Comparison of ENCODE assay signal across 8 mouse cellular contexts in genomic region chr2:25262795-25263622, GRCm38 (mm10). TPM values are rescaled to one million over a fixed set of nuclear protein-coding genes. Genes with fewer than 3 reads are reported as not detected.
DNase-seq lines count a peak whose midpoint lies in the region; ATAC-seq and TF ChIP-seq lines count a peak whose summit lies in the region.

No protein-coding gene starts in this region.

- peaks cover 13% of the 10 kb centered on the region for H3K27me3 ChIP-seq in forebrain, embryonic 14.5 days (replicated peaks; ENCODE audit: control insufficient read depth, insufficient read depth, low read length)
- peaks cover 11% of the 10 kb centered on the region for H3K27me3 ChIP-seq in kidney, embryonic 15.5 days
- H3K27me3 ChIP-seq in testis, adult 2 months (ENCODE audit: control insufficient read depth, insufficient read depth, low read length): no peaks in the 10 kb centered on the region

- H3K4me3 ChIP-seq in bone marrow macrophage, adult 2 months (ENCODE audit: insufficient read depth, low read length): peak overlapping the region; percentile 89
- H3K4me3 ChIP-seq in forebrain, embryonic 14.5 days (ENCODE audit: low read depth, low read length): peak overlapping the region; percentile 81
- H3K4me3 ChIP-seq in kidney, embryonic 15.5 days (replicated peaks): peak overlapping the region; percentile 76
- peak overlapping the region; percentile 91 for H3K4me3 ChIP-seq in testis, adult 2 months (ENCODE audit: control insufficient read depth, low read depth, low read length)

- H3K9me3 ChIP-seq in forebrain, embryonic 14.5 days (replicated peaks; ENCODE audit: control insufficient read depth, low read length): no peaks in the 10 kb centered on the region
- H3K9me3 ChIP-seq in kidney, embryonic 15.5 days (replicated peaks): no peaks in the 10 kb centered on the region

- peak overlapping the region; percentile 23 for H3K27ac ChIP-seq in bone marrow macrophage, adult 2 months (ENCODE audit: insufficient read depth, low read depth, low read length)
- no peak overlapping the region; the same call in 1 of the 2 replicates for H3K27ac ChIP-seq in forebrain, embryonic 14.5 days (ENCODE audit: low read depth, low read length)
- peak overlapping the region; percentile 76 for H3K27ac ChIP-seq in kidney, embryonic 15.5 days
- H3K27ac ChIP-seq in testis, adult 2 months (ENCODE audit: control insufficient read depth, insufficient read depth, low read depth, low read length): peak overlapping the region; percentile 51

- H3K36me3 ChIP-seq in forebrain, embryonic 14.5 days (ENCODE audit: control insufficient read depth, insufficient read depth, low read length): no peaks in the 10 kb centered on the region
- no peaks in the 10 kb centered on the region for H3K36me3 ChIP-seq in kidney, embryonic 15.5 days
- no peaks in the 10 kb centered on the region; the same call in 1 of the 2 replicates for H3K36me3 ChIP-seq in testis, adult 2 months (ENCODE audit: control insufficient read depth, insufficient read depth, low read length)

- peak; percentile 82 for DNase-seq in left cerebral cortex, postnatal 4 days
- no peak for DNase-seq in left cerebral cortex, postnatal 25 days (ENCODE audit: low spot score in 2 of 2)
- DNase-seq in forebrain, embryonic 14.5 days (ENCODE audit: low spot score): peak; percentile 45
- no peak for DNase-seq in layer of hippocampus, adult 8-10 months (ENCODE audit: low spot score in 2 of 2)

- H3K4me2 ChIP-seq in forebrain, embryonic 14.5 days (ENCODE audit: low read length): peak overlapping the region; percentile 99
- H3K4me2 ChIP-seq in kidney, embryonic 15.5 days: peak overlapping the region; percentile 97

- no peak for TF ChIP-seq CTCF in bone marrow macrophage, adult 2 months (IDR thresholded peaks at IDR 0.05; ENCODE audit: low read depth, low read length)
- TF ChIP-seq CTCF in testis, adult 2 months (IDR thresholded peaks at IDR 0.05; ENCODE audit: control insufficient read depth, insufficient read depth, insufficient replicate concordance, low read depth, low read length): no peak

- H3K4me1 ChIP-seq in bone marrow macrophage, adult 2 months (ENCODE audit: control insufficient read depth, insufficient read depth, low read length): peaks cover 39% of the 10 kb centered on the region
- peaks cover 41% of the 10 kb centered on the region for H3K4me1 ChIP-seq in forebrain, embryonic 14.5 days (ENCODE audit: control insufficient read depth, insufficient read depth, low read length)
- H3K4me1 ChIP-seq in kidney, embryonic 15.5 days: peaks cover 52% of the 10 kb centered on the region
- H3K4me1 ChIP-seq in testis, adult 2 months (ENCODE audit: control insufficient read depth, insufficient read depth, low read length): peaks cover 24% of the 10 kb centered on the region

- peak; percentile 28; the same call in 1 of the 2 replicates for ATAC-seq in forebrain, embryonic 14.5 days
- ATAC-seq in kidney, embryonic 15.5 days (replicated peaks; ENCODE audit: low FRiP score): peak; percentile 9; the same call in 1 of the 2 replicates
- ATAC-seq in megakaryocyte-erythroid progenitor cell, adult 5-6 weeks (replicated peaks; ENCODE audit: low FRiP score, low TSS enrichment, poor library complexity, severe bottlenecking): 0 out of 2 replicates have a peak, but pooled peaks have one; percentile 9

- TF ChIP-seq POLR2A in bone marrow macrophage, adult 2 months (IDR thresholded peaks at IDR 0.05; ENCODE audit: borderline replicate concordance, low read depth, low read length): no peak
- no peak; the same call in 1 of the 2 replicates for TF ChIP-seq POLR2A in testis, adult 2 months (IDR thresholded peaks at IDR 0.05; ENCODE audit: control insufficient read depth, low read depth, low read length)

- intact Hi-C loops in left cerebral cortex, postnatal 4 days (cut with DNase I): no loop called here
- intact Hi-C loops in left cerebral cortex, postnatal 25 days (cut with DNase I): loop anchor here (1.0 kb wide), 1 partner anchor 8 kb away; no protein-coding TSS in a partner anchor

- H3K9ac ChIP-seq in forebrain, embryonic 14.5 days (ENCODE audit: low read length): peak overlapping the region; percentile 75
- peak overlapping the region; percentile 66 for H3K9ac ChIP-seq in kidney, embryonic 15.5 days

- under 1% methylated on average over 75 of the region's 82 CpGs for WGBS in forebrain, embryonic 14.5 days
- under 1% methylated on average over 82 of the region's 82 CpGs for WGBS in kidney, embryonic 15.5 days

RNA-seq across cellular contexts. Expression of gene Tprn, which starts 0.6 kb away (rescaled TPM):
- total RNA-seq in left cerebral cortex, postnatal 4 days (2021): 10 to 100 TPM; 15.4 to 16.2 TPM
- total RNA-seq in left cerebral cortex, postnatal 25 days (2021): 10 to 100 TPM; 14.4 to 15.5 TPM
- polyA plus RNA-seq in bone marrow macrophage, adult 2 months (2012; ENCODE audit: insufficient read depth, insufficient read length, missing spikeins): 8.8 and 10.2 TPM in 2 replicates
- 6.6 and 9.9 TPM in 2 replicates for polyA plus RNA-seq in forebrain, embryonic 14.5 days (2014; fragmentation: Nextera tagmentation; extraction: Ambion mirVana)
- polyA plus RNA-seq in kidney, embryonic 15.5 days (2015; fragmentation: Nextera tagmentation; extraction: Ambion mirVana): 9.2 and 11.3 TPM in 2 replicates
- 17.5 and 27.4 TPM in 2 replicates for total RNA-seq in megakaryocyte-erythroid progenitor cell, adult 5-6 weeks (2014; fragmentation: Nextera tagmentation)
- 9.8 and 15.0 TPM in 2 replicates for total RNA-seq in megakaryocyte-erythroid progenitor cell, adult 5-6 weeks (2017)
- polyA plus RNA-seq in testis, adult 2 months (2012; rRNA removed): 357 and 363 TPM in 2 replicates
- total RNA-seq in layer of hippocampus, adult 8-10 months (2022): 10 to 100 TPM; 19.9 to 27.8 (median 24.3) TPM

RNA-seq across cellular contexts. Expression of gene Tmem203, which starts 7.8 kb away (rescaled TPM):
- 10 to 100 TPM; 26.4 to 26.8 TPM for total RNA-seq in left cerebral cortex, postnatal 4 days (2021)
- 10 to 100 TPM; 32.8 to 37.3 TPM for total RNA-seq in left cerebral cortex, postnatal 25 days (2021)
- 18.1 and 20.4 TPM in 2 replicates for polyA plus RNA-seq in bone marrow macrophage, adult 2 months (2012; ENCODE audit: insufficient read depth, insufficient read length, missing spikeins)
- 14.7 and 17.4 TPM in 2 replicates for polyA plus RNA-seq in forebrain, embryonic 14.5 days (2014; fragmentation: Nextera tagmentation; extraction: Ambion mirVana)
- 23.4 and 23.6 TPM in 2 replicates for polyA plus RNA-seq in kidney, embryonic 15.5 days (2015; fragmentation: Nextera tagmentation; extraction: Ambion mirVana)
- total RNA-seq in megakaryocyte-erythroid progenitor cell, adult 5-6 weeks (2014; fragmentation: Nextera tagmentation): 14.3 and 19.6 TPM in 2 replicates
- 4.3 and 9.1 TPM in 2 replicates for total RNA-seq in megakaryocyte-erythroid progenitor cell, adult 5-6 weeks (2017)
- polyA plus RNA-seq in testis, adult 2 months (2012; rRNA removed): 63.3 and 69.3 TPM in 2 replicates
- total RNA-seq in layer of hippocampus, adult 8-10 months (2022): 10 to 100 TPM; 27.0 to 44.4 (median 33.9) TPM

RNA-seq across cellular contexts. Expression of gene Ssna1, which starts 9.2 kb away (rescaled TPM):
- total RNA-seq in left cerebral cortex, postnatal 4 days (2021): 10 to 100 TPM; 72.3 to 75.7 TPM
- total RNA-seq in left cerebral cortex, postnatal 25 days (2021): 10 to 100 TPM; 67.2 to 69.6 TPM
- 55.1 and 59.7 TPM in 2 replicates for polyA plus RNA-seq in bone marrow macrophage, adult 2 months (2012; ENCODE audit: insufficient read depth, insufficient read length, missing spikeins)
- 258 and 281 TPM in 2 replicates for polyA plus RNA-seq in forebrain, embryonic 14.5 days (2014; fragmentation: Nextera tagmentation; extraction: Ambion mirVana)
- 204 and 207 TPM in 2 replicates for polyA plus RNA-seq in kidney, embryonic 15.5 days (2015; fragmentation: Nextera tagmentation; extraction: Ambion mirVana)
- total RNA-seq in megakaryocyte-erythroid progenitor cell, adult 5-6 weeks (2014; fragmentation: Nextera tagmentation): 183 and 205 TPM in 2 replicates
- total RNA-seq in megakaryocyte-erythroid progenitor cell, adult 5-6 weeks (2017): 81.8 and 104 TPM in 2 replicates
- polyA plus RNA-seq in testis, adult 2 months (2012; rRNA removed): 54.9 and 64.2 TPM in 2 replicates
- 10 to 100 TPM; 59.0 to 71.0 (median 64.3) TPM for total RNA-seq in layer of hippocampus, adult 8-10 months (2022)

RNA-seq across cellular contexts. Expression of gene Anapc2, which starts 9.3 kb away (rescaled TPM):
- 100 to 1,000 TPM; 108 to 121 TPM for total RNA-seq in left cerebral cortex, postnatal 4 days (2021)
- 10 to 100 TPM; 73.0 to 77.2 TPM for total RNA-seq in left cerebral cortex, postnatal 25 days (2021)
- polyA plus RNA-seq in bone marrow macrophage, adult 2 months (2012; ENCODE audit: insufficient read depth, insufficient read length, missing spikeins): 84.0 and 89.6 TPM in 2 replicates
- polyA plus RNA-seq in forebrain, embryonic 14.5 days (2014; fragmentation: Nextera tagmentation; extraction: Ambion mirVana): 105 and 123 TPM in 2 replicates
- 123 and 129 TPM in 2 replicates for polyA plus RNA-seq in kidney, embryonic 15.5 days (2015; fragmentation: Nextera tagmentation; extraction: Ambion mirVana)
- total RNA-seq in megakaryocyte-erythroid progenitor cell, adult 5-6 weeks (2014; fragmentation: Nextera tagmentation): 52.0 and 56.6 TPM in 2 replicates
- 31.3 and 39.0 TPM in 2 replicates for total RNA-seq in megakaryocyte-erythroid progenitor cell, adult 5-6 weeks (2017)
- polyA plus RNA-seq in testis, adult 2 months (2012; rRNA removed): 29.3 and 32.3 TPM in 2 replicates
- 100 to 1,000 TPM in 2 of 4 experiments, 10 to 100 TPM in 2; 87.9 to 110 (median 99.0) TPM for total RNA-seq in layer of hippocampus, adult 8-10 months (2022)

RNA-seq across cellular contexts. Expression of gene AL732309.1, which starts 16.3 kb away (rescaled TPM):
- 1 to 10 TPM; 2.4 to 7.7 TPM for total RNA-seq in left cerebral cortex, postnatal 4 days (2021)
- 1 to 10 TPM; 1.6 to 2.9 TPM for total RNA-seq in left cerebral cortex, postnatal 25 days (2021)
- 1.3 and 6.1 TPM in 2 replicates for polyA plus RNA-seq in bone marrow macrophage, adult 2 months (2012; ENCODE audit: insufficient read depth, insufficient read length, missing spikeins)
- 4.7 and 6.0 TPM in 2 replicates for polyA plus RNA-seq in forebrain, embryonic 14.5 days (2014; fragmentation: Nextera tagmentation; extraction: Ambion mirVana)
- polyA plus RNA-seq in kidney, embryonic 15.5 days (2015; fragmentation: Nextera tagmentation; extraction: Ambion mirVana): 5.3 and 5.4 TPM in 2 replicates
- total RNA-seq in megakaryocyte-erythroid progenitor cell, adult 5-6 weeks (2014; fragmentation: Nextera tagmentation): 15.3 and 21.7 TPM in 2 replicates
- total RNA-seq in megakaryocyte-erythroid progenitor cell, adult 5-6 weeks (2017): 3.3 and 4.9 TPM in 2 replicates
- polyA plus RNA-seq in testis, adult 2 months (2012; rRNA removed): 7.0 and 7.9 TPM in 2 replicates
- 1 to 10 TPM; 3.3 to 5.5 (median 4.4) TPM for total RNA-seq in layer of hippocampus, adult 8-10 months (2022)

Comparison
In these comparisons a context has a peak if more than half of its experiments do, and no peak if none do; other contexts are left out.
1. DNase-seq: peak in left cerebral cortex, postnatal 4 days (single experiment) and forebrain, embryonic 14.5 days (single experiment); none in left cerebral cortex, postnatal 25 days (0 of 2) and layer of hippocampus, adult 8-10 months (0 of 2).
2. Peak in every context shown above with its lines, with median percentiles within 50 percentile points of each other: H3K4me3 ChIP-seq and ATAC-seq.